8 mouse cellular contexts compared by ENCODE assay signal in the genomic region with DNA sequence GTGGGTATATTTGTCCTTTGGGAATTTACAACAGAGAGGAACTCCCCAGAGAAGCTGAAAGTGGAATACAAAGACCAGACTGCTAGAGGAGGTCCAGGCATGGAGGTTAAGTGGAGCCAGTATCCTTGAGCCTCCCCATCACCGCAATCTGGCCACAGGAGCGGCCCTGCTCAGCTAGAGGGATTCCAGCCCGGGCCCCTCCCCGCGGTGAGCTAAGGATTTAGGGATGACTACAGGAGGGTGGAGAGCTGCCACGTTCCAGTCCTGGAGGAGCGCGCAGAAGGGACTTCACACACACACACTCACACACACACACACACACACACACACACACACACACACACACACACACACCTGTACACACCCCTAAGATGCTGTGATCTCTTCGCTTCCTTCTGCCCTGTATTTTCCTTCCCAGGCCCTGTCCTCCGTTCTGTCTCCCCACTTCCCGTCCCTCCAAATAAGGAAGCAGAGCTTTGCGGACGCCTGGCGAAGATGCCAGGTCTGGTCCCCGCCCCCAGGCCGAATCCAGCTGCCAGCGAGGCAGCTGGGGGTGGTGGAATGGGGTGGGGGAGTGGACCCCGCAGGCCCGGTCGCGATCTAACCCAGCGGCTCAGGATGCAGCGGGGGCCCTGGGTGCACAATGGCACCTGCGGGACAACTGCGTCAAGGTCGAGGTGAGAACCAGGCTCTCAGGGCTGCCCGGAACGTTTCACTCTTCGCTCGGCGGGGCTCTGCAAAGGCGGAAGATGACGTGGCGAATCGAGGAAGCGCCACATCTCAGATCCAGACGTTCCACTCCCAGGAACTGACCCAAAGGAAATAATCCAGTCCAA.
DNase-seq lines count a peak whose midpoint lies in the region; ATAC-seq and TF ChIP-seq lines count a peak whose summit lies in the region.

No protein-coding gene starts in this region.

- no peaks in the 10 kb centered on the region for H3K9me3 ChIP-seq in hindbrain, embryonic 15.5 days

- DNase-seq in R1 (ENCODE audit: low read depth, low spot score): peak; percentile 74
- DNase-seq in cerebellum, postnatal 36 days: peak; percentile 78 to 79
- peak; percentile 90 for DNase-seq in gastrocnemius, adult 2 months
- peak; percentile 74 to 78 for DNase-seq in left cerebral cortex, adult 2 months (ENCODE audit: extremely low spot score in 1 of 2, low spot score in 2 of 2)
- peak; percentile 89 to 90 for DNase-seq in lung, postnatal 4 days
- DNase-seq in retina, postnatal 1 day: peak; percentile 72
- DNase-seq in thymus, postnatal 4 days: peak; percentile 62

- H3K4me2 ChIP-seq in hindbrain, embryonic 15.5 days: peak overlapping the region; percentile 85

- H3K27ac ChIP-seq in gastrocnemius, adult 2 months: peak overlapping the region; percentile 98
- peak overlapping the region; percentile 98 for H3K27ac ChIP-seq in hindbrain, embryonic 15.5 days (replicated peaks)
- H3K27ac ChIP-seq in left cerebral cortex, adult 2 months: peak overlapping the region; percentile 99

- no peaks in the 10 kb centered on the region for H3K36me3 ChIP-seq in hindbrain, embryonic 15.5 days

- H3K9ac ChIP-seq in hindbrain, embryonic 15.5 days: peak overlapping the region; percentile 89

- 1% methylated on average over 36 of the region's 37 CpGs for WGBS in hindbrain, embryonic 15.5 days

- H3K27me3 ChIP-seq in hindbrain, embryonic 15.5 days: no peaks in the 10 kb centered on the region

- H3K4me3 ChIP-seq in gastrocnemius, adult 2 months: peak overlapping the region; percentile 89
- peak overlapping the region; percentile 82 for H3K4me3 ChIP-seq in hindbrain, embryonic 15.5 days
- H3K4me3 ChIP-seq in left cerebral cortex, adult 2 months: peak overlapping the region; percentile 60

- intact Hi-C loops in gastrocnemius, adult 2 months (cut with DNase I): no loop called here
- intact Hi-C loops in left cerebral cortex, adult 2 months (cut with DNase I): loop anchor here (10.0 kb wide), 1 partner anchor 150 kb away; a partner anchor contains a TSS

- no peak for TF ChIP-seq CTCF in gastrocnemius, adult 2 months (IDR thresholded peaks at IDR 0.05)
- TF ChIP-seq CTCF in left cerebral cortex, adult 2 months (IDR thresholded peaks at IDR 0.05): no peak

- peak; percentile 84 for ATAC-seq in hindbrain, embryonic 15.5 days (ENCODE audit: low FRiP score, low read depth)

- peaks cover 22% of the 10 kb centered on the region for H3K4me1 ChIP-seq in hindbrain, embryonic 15.5 days (replicated peaks)

Comparison
In these comparisons a context has a peak if more than half of its experiments do, and no peak if none do; other contexts are left out.
1. Peak in every context shown above with its lines: DNase-seq, ATAC-seq, H3K4me3 ChIP-seq and H3K27ac ChIP-seq.